Mouse (Mus musculus) thymus, adult 18-20 months (tissue): ENCODE measurements around the gene Prrc2a.

Source experiments
- DNase-seq, 2 experiments: peaks; one replicate each; pipeline ENCODE4 v3.0.0; 2022; ENCODE audit warnings: mixed read lengths in 2 of 2

Prrc2a gene

DNA sequence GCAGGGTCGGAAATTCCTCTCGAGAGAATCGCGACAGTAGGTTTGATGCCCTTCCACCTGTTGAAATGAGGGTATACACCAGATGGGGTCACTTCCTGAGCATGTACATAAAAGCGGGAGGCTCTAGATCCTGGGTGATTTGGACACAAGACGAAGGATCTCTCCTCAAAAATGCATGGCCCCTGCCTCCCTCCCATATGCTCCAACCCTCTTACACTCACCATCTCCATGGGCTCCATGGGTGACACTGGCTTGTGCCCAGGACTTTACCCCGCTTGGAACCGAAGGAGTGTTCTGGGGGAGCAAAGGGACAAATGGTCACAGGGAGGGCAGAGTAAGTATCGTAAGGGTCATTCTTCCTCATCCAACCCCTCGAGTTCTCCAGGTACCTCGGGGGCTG, 3.3 kb downstream of the Prrc2a start:
- no peak for DNase-seq

DNA sequence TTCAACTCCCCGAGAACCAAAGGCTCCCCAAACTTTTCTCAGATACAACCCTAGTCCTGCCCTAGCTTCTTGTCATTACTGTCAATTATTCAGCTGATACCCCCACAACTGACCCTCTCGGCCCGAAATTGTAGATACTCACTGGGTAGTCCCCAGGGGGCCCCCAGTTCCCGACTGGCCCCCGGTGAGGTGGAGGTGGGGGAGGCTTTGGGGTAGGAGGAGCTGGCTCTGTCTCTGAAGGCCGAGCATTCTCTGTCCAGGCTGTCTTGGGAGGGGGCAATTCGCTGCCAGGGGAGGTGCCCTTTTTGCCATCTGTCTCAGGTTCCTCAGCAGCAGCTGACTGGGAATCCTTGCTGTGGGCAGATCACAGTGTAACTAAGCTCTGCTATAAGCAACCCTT, 5.1 kb downstream of the Prrc2a start:
- DNase-seq: no peak

DNA sequence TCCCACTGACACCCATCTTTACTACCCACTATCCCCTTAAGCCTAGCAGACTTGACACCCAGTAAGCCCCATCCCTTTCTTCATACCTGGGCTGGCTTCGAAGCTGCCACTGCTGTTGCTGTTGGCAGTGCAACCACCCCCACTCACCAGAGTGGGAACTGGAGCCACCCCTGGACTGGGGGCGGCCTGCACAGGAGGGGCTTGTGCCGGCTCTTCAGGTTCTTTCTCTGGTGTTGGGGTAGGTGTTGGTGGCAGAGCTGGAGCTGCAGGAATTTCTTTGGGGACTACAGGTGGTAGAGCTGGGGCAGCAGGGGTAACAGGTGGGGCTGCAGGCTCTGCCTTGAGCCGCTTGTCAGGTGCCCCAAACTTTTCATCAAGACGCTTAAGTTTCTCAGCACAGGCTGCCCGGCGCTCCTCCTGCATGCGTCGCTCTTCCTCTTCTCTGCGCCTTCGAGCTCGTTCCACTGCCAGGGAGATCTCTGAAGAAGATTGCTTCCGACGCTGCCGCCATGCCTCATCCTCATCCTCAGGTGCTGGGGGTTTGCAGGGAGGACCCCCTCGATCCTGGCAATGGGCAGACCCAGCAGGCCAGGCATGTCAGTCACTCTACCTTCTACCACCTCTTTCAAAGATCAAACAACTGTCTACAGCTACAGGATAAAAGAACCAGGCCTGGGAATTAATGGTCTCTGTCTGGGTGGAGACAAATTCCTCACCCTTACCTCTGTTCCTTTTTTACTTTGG, 5.7 kb downstream of the Prrc2a start:
- DNase-seq: no peak

DNA sequence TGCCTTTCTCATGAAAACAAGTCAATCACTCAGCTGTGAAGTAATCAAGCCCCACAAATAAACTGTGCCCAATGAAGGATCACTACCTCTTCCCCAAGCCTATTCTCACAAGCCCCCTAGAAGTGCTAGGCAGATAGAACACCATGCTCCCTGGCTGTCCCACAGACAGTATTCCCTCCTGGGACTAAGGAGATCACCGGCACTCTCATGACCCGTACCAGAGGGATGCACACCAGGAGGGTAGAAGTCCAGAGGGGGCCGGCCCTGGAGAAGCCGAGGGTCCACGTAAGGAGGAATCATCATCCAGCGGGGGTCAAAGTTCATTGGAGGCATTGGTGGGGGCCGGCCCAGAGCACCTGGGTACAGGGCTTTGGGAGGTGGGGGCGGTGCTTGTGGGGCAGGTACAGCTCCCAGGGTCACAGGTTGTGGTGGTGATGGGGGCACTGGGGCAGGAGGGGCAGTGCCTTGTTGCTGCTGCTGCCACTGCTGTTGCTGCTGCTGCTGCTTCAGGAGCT, 7.0 kb downstream of the Prrc2a start:
- DNase-seq: no peak

DNA sequence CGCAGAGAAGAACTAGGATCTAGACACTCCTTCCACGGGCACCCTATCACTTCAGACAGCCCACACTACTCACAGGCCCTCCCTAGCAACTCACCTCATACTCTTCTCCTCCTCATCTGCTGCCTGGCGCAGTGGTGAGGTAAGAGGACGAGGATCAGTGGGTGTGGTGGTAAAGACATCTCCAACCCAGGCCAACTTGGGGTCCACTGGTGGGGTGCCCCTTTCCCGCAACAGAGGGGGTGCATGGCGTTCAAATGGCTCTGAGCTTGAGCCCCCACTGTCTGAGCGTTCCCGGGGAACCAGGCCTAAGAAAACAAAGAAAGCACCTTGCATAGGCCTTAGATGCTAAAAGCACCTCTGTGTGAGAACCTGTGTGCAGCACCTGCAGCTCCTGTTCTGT, 7.4 kb downstream of the Prrc2a start:
- DNase-seq: no peak

DNA sequence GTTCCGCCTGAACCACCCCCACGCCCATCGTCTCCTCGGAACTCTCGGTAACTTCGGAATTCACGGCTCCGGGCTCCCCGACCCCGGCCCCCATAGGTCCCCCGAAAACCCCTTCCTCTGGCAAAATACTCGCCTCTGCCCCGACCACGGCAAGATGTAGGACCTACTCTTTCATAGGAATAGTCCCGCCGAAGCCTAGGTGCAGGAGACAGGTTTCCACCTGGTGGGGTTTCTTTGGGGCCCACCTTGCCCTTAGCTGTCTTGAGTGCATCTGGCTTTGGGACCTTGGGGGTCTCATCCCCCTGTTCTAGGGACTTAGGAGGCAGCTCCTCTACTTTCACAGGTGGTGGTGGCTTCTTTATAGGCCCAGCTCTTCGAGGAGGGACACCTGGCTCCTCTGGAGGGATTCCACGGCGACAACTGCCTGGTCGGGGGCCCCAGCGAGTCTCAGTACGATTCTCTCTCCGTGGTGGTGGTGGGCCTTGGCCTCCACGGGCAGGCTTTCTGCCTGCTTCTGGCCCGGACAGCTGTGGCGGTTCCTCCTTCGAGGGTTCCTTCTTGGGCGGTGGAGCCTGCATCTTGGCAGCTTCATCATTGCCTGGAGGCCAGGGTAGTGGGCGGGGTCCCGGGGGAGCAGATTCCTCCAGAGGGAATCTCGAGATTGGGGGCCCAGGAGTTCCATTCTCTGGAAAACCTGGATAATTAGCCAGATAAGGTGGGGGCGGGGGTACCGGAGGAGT, 8.1 kb downstream of the Prrc2a start:
- no peak for DNase-seq

DNA sequence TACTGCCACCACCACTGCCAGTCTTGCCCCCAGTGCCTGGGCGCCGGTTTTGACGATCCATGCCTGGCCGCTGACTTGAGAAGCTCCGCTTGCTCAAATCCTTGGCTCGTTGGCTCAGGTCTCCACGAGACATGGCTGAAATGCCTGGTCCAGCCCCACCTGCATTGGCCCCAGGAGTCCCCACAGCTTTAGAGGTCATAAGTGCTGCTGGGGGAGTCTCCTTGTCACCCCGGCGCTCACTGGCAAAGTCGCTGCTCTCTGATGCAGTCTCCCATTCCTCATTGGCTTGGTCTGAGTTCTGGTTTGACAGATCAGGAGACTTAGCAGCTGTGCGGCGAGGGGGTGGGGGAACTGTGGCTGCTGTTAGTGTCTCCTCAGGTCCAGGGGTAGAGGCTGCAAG, 9.2 kb downstream of the Prrc2a start:
- no peak for DNase-seq

DNA sequence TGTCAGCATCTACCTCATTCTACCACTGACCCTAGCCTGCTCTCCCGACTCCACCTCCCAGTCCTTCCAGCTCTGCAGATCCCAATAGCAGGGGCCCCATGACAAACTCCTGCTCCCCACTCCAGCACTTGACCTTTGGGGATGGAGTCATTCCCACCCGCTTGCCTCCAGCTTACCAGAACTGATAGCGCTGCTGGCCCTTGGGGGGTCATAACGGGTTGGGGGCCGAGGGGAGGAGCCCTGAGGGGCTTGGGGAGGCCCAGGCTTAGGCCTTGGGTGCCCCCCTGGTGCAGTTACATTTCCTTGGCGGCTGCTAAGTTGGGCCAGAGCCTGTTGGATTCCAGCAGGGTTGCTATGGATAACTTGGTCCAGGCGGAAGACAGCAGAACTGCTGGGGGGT, 10.1 kb downstream of the Prrc2a start:
- DNase-seq: no peak

DNA sequence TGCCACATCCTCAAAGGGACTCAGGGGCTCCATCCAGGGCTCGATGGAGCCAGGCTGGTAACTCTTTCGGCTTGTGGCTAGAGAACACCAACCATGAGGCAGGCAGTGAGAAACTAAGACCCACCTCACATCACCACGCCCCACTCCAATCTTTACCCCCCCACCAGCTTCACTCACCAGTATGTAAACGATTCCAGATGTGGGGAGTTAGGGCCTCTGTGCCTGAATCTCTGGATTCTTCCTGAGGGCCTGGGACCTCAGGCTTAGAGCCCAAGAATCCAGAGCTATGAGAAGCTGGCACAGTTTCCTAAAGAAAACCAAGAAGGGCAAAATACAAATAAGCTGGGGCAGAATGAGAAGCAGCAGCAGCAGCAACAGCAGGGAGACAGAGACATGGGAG, 10.8 kb downstream of the Prrc2a start:
- no peak for DNase-seq

DNA sequence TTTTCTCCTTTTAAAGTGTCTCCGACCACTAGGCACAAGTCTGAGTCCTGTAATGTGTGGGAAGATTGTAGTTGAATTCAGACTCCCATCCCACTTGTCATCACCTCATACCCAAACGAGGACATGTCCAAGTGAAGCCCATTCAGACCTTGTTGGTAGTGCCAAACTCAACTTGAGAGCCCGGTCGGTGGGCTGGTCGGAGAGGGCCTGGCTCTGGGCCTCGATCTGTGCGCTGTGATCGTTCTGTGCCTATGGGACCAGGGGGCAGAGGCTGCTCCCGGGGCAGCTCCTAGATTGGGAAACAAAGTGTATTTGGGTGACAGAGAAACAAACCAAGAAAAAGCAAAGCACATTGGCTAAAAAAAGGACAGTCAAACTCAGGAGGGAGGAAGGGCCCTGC, 11.6 kb downstream of the Prrc2a start:
- DNase-seq: no peak

DNA sequence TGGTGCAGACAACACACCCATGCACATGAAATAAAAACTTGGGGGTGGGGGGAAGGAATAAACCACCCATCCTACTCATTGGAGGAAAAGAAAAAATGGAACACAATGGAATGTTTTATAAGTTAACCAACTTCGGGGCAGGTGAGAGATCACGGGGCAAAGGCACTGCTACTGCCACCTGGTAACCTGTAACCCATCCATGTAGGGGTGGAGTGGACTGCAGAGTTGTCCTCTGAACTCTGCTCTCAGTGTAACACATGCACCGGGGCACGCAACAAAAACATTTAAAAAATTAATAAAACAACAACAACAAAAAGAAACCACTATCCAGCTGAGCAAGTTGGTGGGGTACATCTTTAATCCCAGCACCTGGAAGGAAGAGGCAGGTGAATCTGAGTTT, 12.6 kb downstream of the Prrc2a start:
- no peak for DNase-seq

DNA sequence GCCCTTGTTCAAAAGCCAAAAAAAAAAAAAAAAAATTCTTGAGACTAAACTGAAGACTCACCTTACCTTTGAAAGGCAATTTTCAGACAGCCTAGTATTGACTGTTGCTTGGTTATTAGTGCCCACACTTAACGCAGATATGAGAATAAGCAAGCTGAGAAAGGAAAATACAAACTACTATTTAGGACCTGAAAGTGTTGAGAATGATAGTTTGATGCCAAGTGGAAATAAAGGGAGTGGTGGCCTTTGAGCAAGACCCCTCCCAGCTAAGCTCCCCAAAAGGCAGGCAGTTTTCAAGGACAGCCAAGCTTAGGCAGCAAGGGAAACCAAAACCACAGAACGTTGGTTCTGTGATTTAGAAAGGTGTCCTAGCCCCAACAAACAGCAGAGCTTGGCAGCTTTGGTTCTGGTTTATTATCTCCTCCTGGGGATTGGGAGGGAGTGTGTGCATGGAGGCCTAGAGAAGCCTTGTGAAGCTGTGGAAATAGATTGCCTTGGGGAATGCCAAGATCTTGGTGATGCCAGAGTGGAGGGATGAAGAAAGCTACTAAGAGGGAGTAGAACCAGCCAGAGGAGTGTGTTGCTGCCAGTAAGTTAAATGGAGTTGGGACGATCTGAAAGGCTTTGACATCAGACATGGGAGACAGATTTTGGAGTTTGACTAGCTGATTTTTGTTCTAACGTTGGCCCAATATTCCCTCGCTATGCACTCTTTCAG, 16.6 kb downstream of the Prrc2a start:
- no peak for DNase-seq

DNA sequence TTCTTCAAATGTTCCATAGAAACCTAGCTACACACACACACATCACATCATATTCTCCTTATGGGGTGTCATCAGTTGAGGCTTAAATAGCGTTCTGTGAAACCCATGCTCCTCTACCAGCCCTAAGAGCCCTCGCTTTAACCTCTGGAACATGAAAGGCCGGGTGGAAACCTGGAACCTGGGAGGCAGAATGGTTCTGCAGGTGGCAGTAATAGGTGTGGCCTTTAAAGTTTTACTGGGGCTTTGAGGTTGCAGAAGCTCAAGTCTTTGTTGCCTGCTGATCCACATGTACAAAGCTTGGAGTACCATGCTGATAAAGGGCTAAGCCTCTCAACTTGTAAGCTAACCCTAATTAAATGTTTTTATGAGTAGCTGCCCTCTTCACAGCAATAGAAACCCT, 17.3 kb downstream of the Prrc2a start:
- no peak for DNase-seq

DNA sequence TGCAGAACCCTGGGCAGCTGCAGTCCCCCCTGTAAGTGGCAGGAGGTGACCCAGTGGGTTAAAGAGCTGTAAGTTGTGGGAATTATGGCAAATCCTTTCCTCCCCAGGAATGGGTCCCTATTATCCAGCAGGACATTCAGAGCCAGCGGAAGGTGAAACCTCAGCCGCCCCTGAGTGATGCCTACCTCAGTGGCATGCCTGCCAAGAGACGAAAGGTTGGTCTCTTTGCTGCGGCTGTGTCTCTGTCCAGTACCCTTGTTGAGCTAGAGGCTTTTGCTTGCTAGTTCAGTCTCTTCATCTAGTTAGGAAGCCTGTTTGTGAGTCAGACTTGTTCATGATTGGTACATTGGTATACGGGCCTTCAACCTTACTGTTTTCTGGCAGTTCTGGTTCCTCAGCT, 18.6 kb downstream of the Prrc2a start:
- no peak for DNase-seq

DNA sequence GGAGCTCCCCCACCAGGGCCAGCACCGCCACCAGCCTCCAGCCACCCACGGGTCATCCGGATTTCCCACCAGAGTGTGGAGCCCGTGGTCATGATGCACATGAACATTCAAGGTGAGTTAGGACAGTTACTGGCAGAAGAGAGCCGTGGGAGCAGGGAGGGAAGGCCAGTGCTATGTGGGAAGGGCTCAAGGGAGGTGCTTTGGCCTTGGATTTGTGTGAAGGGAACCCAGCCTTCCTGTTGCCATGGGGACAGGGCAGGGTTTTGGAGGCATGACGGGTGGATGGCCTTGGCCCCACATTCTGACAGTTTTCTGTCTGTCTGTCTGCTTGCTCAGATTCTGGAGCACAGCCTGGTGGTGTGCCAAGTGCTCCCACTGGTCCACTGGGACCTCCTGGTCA, 22.7 kb downstream of the Prrc2a start:
- no peak for DNase-seq

DNA sequence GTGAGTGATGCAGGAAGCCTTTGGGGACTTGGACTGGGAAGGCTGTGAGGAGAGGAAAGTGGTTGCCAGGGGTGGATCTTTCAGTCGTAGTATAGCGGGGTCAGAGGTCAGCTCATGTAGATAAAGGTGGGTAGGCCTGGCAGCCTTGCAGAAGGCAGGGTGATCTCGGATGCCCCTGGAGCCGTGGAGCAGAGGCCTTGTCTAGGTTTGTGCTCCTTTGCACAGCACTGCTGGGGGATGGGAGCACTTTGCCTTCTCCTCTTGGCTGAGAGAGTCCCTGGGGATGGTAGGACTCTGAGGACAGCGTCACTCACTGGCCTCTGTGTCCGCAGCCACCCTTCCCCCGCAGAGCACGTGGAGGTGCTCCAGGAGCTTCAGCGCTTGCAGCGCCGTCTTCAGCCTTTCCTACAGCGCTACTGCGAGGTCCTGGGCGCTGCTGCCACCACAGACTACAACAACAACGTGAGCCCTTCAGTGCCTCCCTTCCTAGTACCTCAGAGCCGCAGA, 24.2 kb downstream of the Prrc2a start:
- no peak for DNase-seq

DNA sequence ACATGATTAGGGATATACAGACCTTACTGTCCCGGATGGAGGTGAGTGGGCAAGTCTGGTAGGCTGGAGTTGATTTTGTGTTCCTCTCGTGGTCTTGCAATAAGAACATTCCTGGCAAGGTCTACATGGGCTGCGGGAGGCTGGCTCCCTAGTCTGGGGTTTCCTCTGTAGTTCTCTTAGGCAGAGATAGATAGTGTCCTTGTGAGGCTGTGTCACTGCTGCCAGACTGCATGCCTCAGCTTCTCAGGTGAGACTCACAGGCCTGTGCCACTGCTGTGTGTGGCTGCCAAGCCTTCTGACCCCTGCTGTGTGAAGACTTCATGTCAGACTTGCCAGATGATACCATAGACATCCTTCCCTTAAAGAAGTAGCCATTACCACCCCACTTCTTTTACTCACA, 25.4 kb downstream of the Prrc2a start:
- DNase-seq: no peak

DNA sequence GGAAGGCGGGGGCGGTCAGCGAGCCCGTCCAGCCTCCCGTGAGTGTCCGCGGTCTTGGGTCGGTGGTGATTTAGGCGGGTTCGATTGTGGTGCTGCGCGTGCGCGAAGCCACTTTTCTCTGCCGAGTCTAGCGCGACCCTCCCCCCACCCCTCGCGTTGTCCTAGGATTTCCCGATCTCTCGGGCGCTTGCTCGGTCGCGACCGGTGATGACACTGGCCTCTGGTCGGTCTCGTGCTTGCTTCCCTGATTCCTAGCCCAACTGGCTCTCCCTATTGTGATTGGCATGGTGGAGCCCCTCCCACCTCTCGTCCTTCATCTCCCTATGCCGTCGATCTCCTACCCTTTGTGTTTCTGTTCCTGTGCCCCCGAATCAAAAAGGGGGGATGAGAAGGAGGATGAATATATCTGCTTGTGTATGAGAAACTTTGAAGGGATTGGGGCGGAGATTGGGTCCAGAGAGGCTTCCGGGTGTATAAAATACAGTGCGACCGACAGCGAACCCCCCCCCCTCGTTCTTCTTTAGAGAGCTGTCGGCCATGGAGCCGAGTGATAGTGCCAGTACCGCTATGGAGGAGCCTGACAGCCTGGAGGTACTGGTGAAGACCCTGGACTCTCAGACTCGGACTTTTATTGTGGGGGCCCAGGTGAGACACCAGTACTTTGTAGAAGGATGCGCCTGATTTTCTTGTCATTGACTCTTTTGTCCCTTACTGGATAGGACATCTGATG, 28.9 kb downstream of the Prrc2a start:
- no peak for DNase-seq

DNA sequence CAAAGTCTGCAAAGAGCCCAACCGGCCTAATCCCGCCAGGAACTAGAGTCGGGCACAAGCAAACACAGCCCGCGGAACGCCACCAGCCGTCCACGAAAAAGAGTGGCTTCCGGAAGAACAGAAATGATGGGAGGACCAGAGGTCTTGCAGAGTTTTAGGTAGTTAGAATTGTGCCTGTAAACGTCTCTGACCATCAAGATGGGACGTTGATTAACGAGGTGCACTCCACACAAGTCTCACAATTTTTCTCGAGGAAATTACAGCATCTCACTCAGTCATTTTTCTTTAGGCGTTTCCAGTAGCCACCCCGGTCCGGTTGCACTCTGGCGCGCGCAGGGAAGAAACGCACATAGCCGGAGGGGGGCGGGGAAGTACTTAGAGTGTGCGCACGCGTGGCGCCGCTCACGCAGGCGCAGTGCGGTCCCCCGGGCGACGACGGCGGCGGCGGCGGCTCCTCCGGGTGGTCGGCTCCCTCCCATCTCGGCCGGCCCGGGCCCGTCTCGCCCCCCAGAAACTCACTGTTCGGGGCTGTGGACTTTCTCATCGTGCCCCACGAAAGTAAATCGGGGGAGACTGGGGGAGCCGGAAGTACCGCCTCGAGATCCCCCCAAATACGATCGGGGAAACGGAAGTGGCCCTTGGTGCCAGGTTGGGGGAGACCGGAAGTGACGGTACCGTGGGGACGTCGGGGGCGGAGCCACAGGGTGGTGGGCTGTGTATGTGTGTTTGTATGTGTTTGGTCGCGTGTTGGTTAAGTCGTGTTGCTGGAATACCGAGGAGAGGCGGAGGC, 29.7 kb downstream of the Prrc2a start, which contains the start of gene Bag6:
Gene Bag6, plus strand, starts transcription at position 378 of the 790 bp plus-strand sequence.
- DNase-seq: peak; percentile 84 to 90

DNA sequence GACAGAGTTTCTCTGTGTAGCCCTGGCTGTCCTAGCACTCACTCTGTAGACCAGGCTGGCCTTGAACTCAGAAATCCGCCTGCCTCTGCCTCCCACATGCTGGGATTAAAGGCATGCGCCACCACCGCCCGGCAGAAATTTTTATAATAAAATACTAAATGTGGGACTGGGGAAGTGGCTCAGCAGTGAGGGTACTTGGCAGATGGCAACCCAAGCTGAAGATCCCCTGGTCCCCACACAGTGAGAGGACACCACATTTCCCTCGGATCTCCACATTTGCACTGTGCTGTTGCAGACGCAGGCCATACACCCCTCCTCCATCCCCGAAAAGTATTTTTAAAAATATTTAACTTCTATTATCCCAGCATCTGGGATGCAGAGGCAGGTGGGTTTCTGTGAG, 31.2 kb downstream of the Prrc2a start:
- no peak for DNase-seq

DNA sequence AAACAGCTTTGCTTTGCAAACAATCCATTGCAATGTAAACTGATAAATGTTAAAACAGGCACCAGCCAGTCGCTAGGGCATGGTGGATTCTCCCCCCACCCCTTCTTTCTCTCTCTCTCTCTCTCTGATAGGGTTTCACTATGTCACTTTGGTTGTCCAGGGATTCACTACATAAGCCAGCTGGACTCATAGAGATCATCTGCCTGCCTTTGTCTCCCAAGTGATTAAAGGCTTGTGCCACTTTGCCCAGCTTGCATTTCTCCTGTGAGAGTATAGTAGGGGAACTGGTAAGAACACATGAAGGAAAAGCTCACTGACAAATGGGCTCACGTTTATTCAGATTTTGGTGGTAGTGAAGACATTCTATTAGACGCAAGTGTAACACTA, 32.5 kb downstream of the Prrc2a start:
- no peak for DNase-seq
